Mouse (Mus musculus) lung, adult 2 months (tissue): ENCODE measurements around the gene Gm21828. TPM values are rescaled to one million over a fixed set of nuclear protein-coding genes. Genes with fewer than 3 reads are reported as not detected.
"Not testable (repeated sequence)": the region's sequence is repeated elsewhere in the genome, so short reads cannot be mapped to it uniquely, and the experiment has no call there.

ENCODE experiments used
- DNase-seq: peaks from one replicate; pipeline ENCODE4 v3.0.0; 2022
- H3K4me1 ChIP-seq: fragments of 200-500 bp; 2 replicates; pipeline ENCODE4 v1.6.1; 2011; ENCODE audit warnings: low read length; ENCODE audit not compliant: control insufficient read depth, insufficient read depth
- H3K4me3 ChIP-seq: fragments of 200-500 bp; replicated peaks from 2 replicates; pipeline ENCODE3; 2011; ENCODE audit warnings: low read depth, mild to moderate bottlenecking, control low read depth, low read length; ENCODE audit errors: extremely low read depth
- WGBS: fragments of 180-500 bp; shearing (Covaris S2); methylation state at CpG from one replicate; pipeline ENCODE4 v1.1.7; 2018; 5-methylcytosine and 5-hydroxymethylcytosine counted together
- polyA plus RNA-seq: library from polyadenylated mRNA; depleted of rRNA; stranded (reverse); fragments of >200 nt; gene quantifications from 2 replicates; pipeline ENCODE4 v1.2.3, GENCODE M21; 2012; rRNA removed

Gene Gm21828
- not detected in 2 replicates for polyA plus RNA-seq

DNA sequence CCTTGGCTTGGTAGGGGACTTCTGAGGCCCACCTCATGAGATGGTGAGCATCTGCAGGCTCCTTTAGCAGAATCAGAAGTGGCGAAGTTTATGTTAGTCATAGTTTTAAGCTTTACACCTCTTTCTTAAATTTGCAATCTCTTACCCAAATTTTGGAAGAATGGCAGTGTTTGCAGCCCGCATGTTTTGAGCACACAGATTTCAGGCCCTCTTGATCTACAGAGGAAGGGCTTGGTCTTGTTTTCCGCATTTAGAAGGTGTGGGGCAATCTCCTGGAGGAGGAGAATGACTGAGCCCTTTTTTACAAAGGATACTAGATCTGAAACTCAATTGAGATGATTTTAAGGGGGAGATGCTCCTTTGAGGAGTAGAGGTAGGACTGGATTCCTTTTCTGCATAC is at the start of gene Gm21828:
Gene Gm21828 (minus strand): TSS at position 101 of the 400 bp plus-strand sequence.
- WGBS = no CpG with 5 or more reads among the region's 3 CpGs
- not testable (repeated sequence) for DNase-seq, H3K4me1 ChIP-seq, H3K4me3 ChIP-seq

DNA sequence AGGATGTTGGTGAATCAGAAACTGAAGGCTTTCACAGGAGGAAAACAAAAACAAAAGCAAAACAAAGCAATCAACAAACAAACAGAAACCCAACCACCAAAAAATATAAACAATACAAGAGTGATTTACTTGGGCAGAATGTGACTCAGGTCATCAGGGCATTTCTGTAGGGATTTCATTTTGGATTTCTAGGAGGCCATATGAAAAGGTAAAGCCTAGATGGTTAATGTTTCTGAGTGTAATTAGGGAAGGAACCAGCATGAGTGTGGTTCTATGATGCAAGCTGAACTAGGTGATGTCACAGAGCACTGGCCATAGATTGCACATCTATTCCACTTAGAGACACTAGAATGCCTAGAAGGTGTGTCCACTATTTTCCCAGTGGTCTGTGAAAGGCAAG is 28.4 kb upstream of the Gm21828 start, which contains the start of the genes Gm21440 and Gm21454:
Gene Gm21440 (plus strand): TSS at position 301 of the 400 bp plus-strand sequence.
Gene Gm21454 (plus strand): TSS at position 352 of the 400 bp plus-strand sequence.
- not testable (repeated sequence) for DNase-seq, H3K4me1 ChIP-seq, H3K4me3 ChIP-seq

Other genes starting within 250 kb of the Gm21828 start
- not detected in 2 replicates for gene Gm20807, start 181.0 kb downstream of the Gm21828 start, polyA plus RNA-seq
- not detected in 2 replicates for gene Gm21891, start 90.4 kb downstream of the Gm21828 start, polyA plus RNA-seq
- not detected in 2 replicates for gene Gm21425, start 62.0 kb downstream of the Gm21828 start, polyA plus RNA-seq
- gene Gm21440, start 28.5 kb upstream of the Gm21828 start, polyA plus RNA-seq = not detected in 2 replicates
- gene Gm21454, start 28.5 kb upstream of the Gm21828 start, polyA plus RNA-seq = not detected in 2 replicates
- not detected in 2 replicates for gene Gm21725, start 125.1 kb upstream of the Gm21828 start, polyA plus RNA-seq
- gene Gm21866, start 241.7 kb upstream of the Gm21828 start, polyA plus RNA-seq = not detected in 2 replicates